Mouse (Mus musculus): ENCODE measurements around the gene Lpp. TPM values are rescaled to one million over a fixed set of nuclear protein-coding genes. Genes with fewer than 3 reads are reported as not detected.

Gene Lpp
- polyA plus RNA-seq, 1 experiment, result 176 TPM

DNA sequence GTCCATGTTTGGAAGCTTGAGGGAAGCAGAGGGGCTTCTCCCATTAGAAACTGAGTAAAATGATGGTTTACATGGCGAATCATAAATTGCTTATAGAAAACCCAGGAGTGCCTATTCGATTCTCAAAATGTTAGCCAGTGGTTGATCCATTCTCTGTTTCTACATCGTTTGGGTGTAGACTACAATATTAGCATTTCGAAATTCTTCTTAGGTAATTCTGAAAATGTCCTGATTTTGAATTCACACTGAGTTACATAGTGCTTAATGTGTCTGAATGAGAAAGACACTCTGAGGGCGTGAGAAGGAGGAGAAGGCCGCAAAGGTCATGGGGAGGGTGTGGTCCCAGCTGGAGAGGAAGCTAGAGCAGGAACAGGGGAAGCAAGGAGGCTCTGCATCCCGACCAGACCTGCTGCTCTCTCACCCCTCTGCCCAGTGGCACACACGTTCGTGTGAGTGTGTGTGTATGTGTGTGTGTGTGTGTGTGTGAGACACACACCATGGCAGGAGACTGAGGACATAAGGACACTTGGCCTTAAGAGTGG lies 124.3 kb downstream of the Lpp start:
- Histone ChIP-seq H3K27me3 (ENCODE audit: control insufficient read depth, insufficient read depth, low read length) (no peaks in the 10 kb centered on the region), H3K4me3 (ENCODE audit: control insufficient read depth, low read depth, low read length) (no peak overlapping the region), H3K27ac (ENCODE audit: control insufficient read depth, insufficient read depth, low read depth, low read length) (no peak overlapping the region), H3K36me3 (ENCODE audit: control insufficient read depth, insufficient read depth, low read length) (no peaks in the 10 kb centered on the region), H3K4me1 (ENCODE audit: control insufficient read depth, insufficient read depth, low read length) (no peaks in the 10 kb centered on the region; the same call in 1 of the 2 replicates)
- TF ChIP-seq CTCF (IDR thresholded peaks at IDR 0.05; ENCODE audit: control insufficient read depth, insufficient read depth, insufficient replicate concordance, low read depth, low read length), result no peak
- no peak for TF ChIP-seq POLR2A (IDR thresholded peaks at IDR 0.05; ENCODE audit: control insufficient read depth, low read depth, low read length)

DNA sequence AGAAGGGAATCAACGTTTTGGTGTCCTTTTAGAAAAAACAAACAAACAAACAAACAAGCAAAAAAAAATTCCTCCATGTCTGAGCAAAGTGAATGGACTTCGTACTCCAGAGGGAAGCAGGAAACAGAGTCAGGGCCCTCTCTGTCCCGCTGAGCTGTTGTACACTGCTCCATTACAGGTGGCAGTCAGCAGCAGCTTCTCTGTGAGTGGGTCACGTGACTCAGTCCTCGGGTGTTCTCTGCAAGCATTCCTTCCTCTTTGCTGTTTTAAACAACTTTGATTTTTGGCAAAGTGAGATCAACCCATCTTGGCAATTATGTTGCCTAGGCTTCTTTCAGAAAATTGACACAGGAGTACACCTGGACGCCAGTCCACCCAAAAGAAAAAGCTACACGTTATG lies 125.5 kb downstream of the Lpp start:
- TF ChIP-seq POLR2A (IDR thresholded peaks at IDR 0.05; ENCODE audit: control insufficient read depth, low read depth, low read length) (no peak), CTCF (IDR thresholded peaks at IDR 0.05; ENCODE audit: control insufficient read depth, insufficient read depth, insufficient replicate concordance, low read depth, low read length) (no peak)
- Histone ChIP-seq H3K27me3 (ENCODE audit: control insufficient read depth, insufficient read depth, low read length) (no peaks in the 10 kb centered on the region), H3K4me1 (ENCODE audit: control insufficient read depth, insufficient read depth, low read length) (no peaks in the 10 kb centered on the region; the same call in 1 of the 2 replicates), H3K27ac (ENCODE audit: control insufficient read depth, insufficient read depth, low read depth, low read length) (no peak overlapping the region), H3K36me3 (ENCODE audit: control insufficient read depth, insufficient read depth, low read length) (no peaks in the 10 kb centered on the region), H3K4me3 (ENCODE audit: control insufficient read depth, low read depth, low read length) (no peak overlapping the region)

DNA sequence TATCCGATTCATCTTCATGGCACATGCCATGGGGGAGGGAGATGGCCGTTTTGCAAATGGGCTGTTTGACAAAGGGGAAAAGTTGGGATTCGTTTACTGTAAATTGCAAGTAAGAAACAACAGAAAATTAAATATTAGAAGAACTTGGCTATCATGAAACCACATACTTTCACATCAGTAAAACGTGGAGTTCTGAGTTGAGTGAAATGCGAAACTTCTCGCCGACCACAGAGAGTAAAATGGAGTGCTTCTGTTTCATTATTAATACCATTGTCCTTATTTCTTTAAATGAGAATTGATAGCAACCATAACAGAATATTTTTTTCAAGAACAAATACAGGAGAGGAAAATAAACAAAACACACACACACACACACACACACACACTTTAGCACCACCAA lies 133.9 kb downstream of the Lpp start:
- Histone ChIP-seq H3K27ac (ENCODE audit: control insufficient read depth, insufficient read depth, low read depth, low read length) (no peak overlapping the region), H3K4me1 (ENCODE audit: control insufficient read depth, insufficient read depth, low read length) (no peaks in the 10 kb centered on the region), H3K4me3 (ENCODE audit: control insufficient read depth, low read depth, low read length) (no peak overlapping the region), H3K36me3 (ENCODE audit: control insufficient read depth, insufficient read depth, low read length) (no peaks in the 10 kb centered on the region), H3K27me3 (ENCODE audit: control insufficient read depth, insufficient read depth, low read length) (no peaks in the 10 kb centered on the region)
- no peak for TF ChIP-seq POLR2A (IDR thresholded peaks at IDR 0.05; ENCODE audit: control insufficient read depth, low read depth, low read length)
- no peak for TF ChIP-seq CTCF (IDR thresholded peaks at IDR 0.05; ENCODE audit: control insufficient read depth, insufficient read depth, insufficient replicate concordance, low read depth, low read length)

DNA sequence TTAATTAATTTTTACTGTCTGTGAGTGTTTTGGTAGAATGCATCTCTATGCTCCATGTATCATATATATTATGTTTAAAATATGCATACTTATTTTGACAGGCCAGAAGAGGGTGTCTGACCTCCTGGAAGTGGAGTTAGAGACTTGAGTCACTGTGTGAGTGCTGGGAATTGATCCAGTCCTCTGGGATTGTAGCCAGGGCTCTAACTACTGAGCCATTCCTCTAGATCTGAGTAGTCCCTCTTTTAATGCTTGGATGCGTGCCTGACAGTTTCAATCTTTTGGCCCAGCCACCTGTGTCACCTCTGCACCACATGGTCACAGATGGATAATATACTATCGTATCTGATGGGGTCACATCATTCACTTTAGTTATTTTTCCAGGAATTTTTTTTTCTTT lies 138.4 kb downstream of the Lpp start:
- Histone ChIP-seq H3K4me3 (ENCODE audit: control insufficient read depth, low read depth, low read length) (no peak overlapping the region), H3K4me1 (ENCODE audit: control insufficient read depth, insufficient read depth, low read length) (no peaks in the 10 kb centered on the region), H3K36me3 (ENCODE audit: control insufficient read depth, insufficient read depth, low read length) (no peaks in the 10 kb centered on the region), H3K27me3 (ENCODE audit: control insufficient read depth, insufficient read depth, low read length) (no peaks in the 10 kb centered on the region), H3K27ac (ENCODE audit: control insufficient read depth, insufficient read depth, low read depth, low read length) (no peak overlapping the region)
- TF ChIP-seq CTCF (IDR thresholded peaks at IDR 0.05; ENCODE audit: control insufficient read depth, insufficient read depth, insufficient replicate concordance, low read depth, low read length), result no peak

DNA sequence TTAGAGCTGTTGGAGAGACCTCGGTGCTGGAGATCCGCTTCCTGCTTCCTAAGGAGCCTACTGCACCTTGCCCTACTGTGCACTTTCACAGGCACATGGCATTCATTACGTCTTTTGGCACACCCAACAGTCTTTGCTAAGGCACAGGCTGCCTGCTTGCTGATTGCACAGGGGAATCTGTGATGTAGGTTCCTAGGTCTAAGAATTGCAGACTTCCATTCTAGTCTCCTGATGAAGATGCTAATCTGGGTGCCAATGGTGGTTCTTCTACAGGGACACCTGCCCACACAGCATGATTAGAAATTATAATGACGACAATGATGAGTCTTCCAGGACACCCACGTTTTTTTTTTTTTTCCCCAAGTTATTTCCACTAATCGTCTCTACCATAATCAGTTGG lies 141.9 kb downstream of the Lpp start:
- no peak overlapping the region for H3K4me3 ChIP-seq (ENCODE audit: control insufficient read depth, low read depth, low read length)
- H3K36me3 ChIP-seq (ENCODE audit: control insufficient read depth, insufficient read depth, low read length), result no peaks in the 10 kb centered on the region
- no peaks in the 10 kb centered on the region for H3K27me3 ChIP-seq (ENCODE audit: control insufficient read depth, insufficient read depth, low read length)
- H3K27ac ChIP-seq (ENCODE audit: control insufficient read depth, insufficient read depth, low read depth, low read length), result no peak overlapping the region
- H3K4me1 ChIP-seq (ENCODE audit: control insufficient read depth, insufficient read depth, low read length), result no peaks in the 10 kb centered on the region
- no peak for TF ChIP-seq CTCF (IDR thresholded peaks at IDR 0.05; ENCODE audit: control insufficient read depth, insufficient read depth, insufficient replicate concordance, low read depth, low read length)
- no peak for TF ChIP-seq POLR2A (IDR thresholded peaks at IDR 0.05; ENCODE audit: control insufficient read depth, low read depth, low read length)

DNA sequence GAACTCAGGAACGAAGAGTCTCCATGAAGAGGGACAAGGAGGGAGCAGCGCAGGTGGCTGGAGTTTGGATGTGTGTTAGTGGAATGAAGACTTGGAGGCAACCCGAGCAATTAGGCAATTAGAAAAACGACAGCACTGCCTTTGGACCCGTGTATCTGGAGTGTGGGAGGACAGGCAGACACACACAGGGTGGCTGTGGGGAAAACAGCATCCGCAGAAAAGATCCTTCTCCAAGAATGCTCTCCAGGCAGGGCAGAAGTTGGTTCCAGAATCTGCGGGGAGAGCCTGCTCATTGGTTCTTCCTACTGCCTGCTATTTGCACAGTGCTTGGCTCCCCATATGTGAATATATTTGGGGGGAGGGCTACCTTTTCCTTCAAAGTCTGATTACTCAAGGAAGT lies 143.0 kb downstream of the Lpp start:
- Histone ChIP-seq H3K27me3 (ENCODE audit: control insufficient read depth, insufficient read depth, low read length) (no peaks in the 10 kb centered on the region), H3K27ac (ENCODE audit: control insufficient read depth, insufficient read depth, low read depth, low read length) (no peak overlapping the region), H3K4me1 (ENCODE audit: control insufficient read depth, insufficient read depth, low read length) (no peaks in the 10 kb centered on the region), H3K36me3 (ENCODE audit: control insufficient read depth, insufficient read depth, low read length) (no peaks in the 10 kb centered on the region), H3K4me3 (ENCODE audit: control insufficient read depth, low read depth, low read length) (no peak overlapping the region)
- TF ChIP-seq CTCF (IDR thresholded peaks at IDR 0.05; ENCODE audit: control insufficient read depth, insufficient read depth, insufficient replicate concordance, low read depth, low read length) (no peak), POLR2A (IDR thresholded peaks at IDR 0.05; ENCODE audit: control insufficient read depth, low read depth, low read length) (no peak)

DNA sequence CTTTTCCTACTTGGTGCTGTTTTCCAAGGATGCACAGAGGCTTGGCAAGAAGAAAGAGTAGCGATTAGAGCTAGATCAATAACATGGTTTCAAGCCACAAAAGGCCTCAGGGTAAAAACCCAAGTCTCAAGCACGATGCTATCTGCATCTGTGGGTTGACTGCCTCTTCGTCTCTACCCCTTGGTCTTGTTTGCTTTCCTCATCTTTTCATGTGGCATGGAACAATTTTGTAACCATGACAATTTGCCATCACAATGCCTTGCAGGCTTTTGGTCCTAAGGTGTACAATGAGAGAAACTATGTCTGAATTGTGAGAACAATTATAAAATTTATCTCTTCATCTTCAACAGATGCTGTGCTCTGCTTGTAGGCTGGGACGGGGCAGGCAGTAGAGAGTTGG lies 145.7 kb downstream of the Lpp start:
- H3K27ac ChIP-seq (ENCODE audit: control insufficient read depth, insufficient read depth, low read depth, low read length), result no peak overlapping the region
- no peak overlapping the region for H3K4me3 ChIP-seq (ENCODE audit: control insufficient read depth, low read depth, low read length)
- no peaks in the 10 kb centered on the region for H3K27me3 ChIP-seq (ENCODE audit: control insufficient read depth, insufficient read depth, low read length)
- no peak for TF ChIP-seq POLR2A (IDR thresholded peaks at IDR 0.05; ENCODE audit: control insufficient read depth, low read depth, low read length)
- no peak for TF ChIP-seq CTCF (IDR thresholded peaks at IDR 0.05; ENCODE audit: control insufficient read depth, insufficient read depth, insufficient replicate concordance, low read depth, low read length)
- H3K36me3 ChIP-seq (ENCODE audit: control insufficient read depth, insufficient read depth, low read length), result no peaks in the 10 kb centered on the region
- no peaks in the 10 kb centered on the region for H3K4me1 ChIP-seq (ENCODE audit: control insufficient read depth, insufficient read depth, low read length)

DNA sequence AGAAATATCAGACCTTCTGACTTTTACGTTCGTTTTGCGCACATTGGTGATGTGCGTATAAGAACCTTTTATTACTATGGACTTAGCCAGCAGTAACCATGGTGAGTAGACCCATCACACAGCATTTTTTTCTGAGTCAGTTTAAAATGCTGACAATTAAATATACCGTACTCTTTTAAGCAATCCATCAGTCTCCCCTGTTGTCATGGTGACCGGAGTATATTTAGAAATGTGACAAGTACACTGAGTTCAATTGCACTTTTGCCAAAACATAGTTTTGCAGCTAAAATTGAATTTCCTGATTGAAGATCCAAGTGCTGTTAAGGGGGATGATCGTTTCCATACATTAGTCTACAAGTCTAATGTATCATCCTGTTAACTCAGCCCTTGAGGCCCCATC lies 149.6 kb downstream of the Lpp start:
- H3K4me3 ChIP-seq (ENCODE audit: control insufficient read depth, low read depth, low read length), result no peak overlapping the region
- no peaks in the 10 kb centered on the region for H3K4me1 ChIP-seq (ENCODE audit: control insufficient read depth, insufficient read depth, low read length)
- TF ChIP-seq POLR2A (IDR thresholded peaks at IDR 0.05; ENCODE audit: control insufficient read depth, low read depth, low read length), result no peak
- TF ChIP-seq CTCF (IDR thresholded peaks at IDR 0.05; ENCODE audit: control insufficient read depth, insufficient read depth, insufficient replicate concordance, low read depth, low read length), result no peak
- no peaks in the 10 kb centered on the region for H3K36me3 ChIP-seq (ENCODE audit: control insufficient read depth, insufficient read depth, low read length)
- H3K27me3 ChIP-seq (ENCODE audit: control insufficient read depth, insufficient read depth, low read length), result no peaks in the 10 kb centered on the region
- no peak overlapping the region for H3K27ac ChIP-seq (ENCODE audit: control insufficient read depth, insufficient read depth, low read depth, low read length)

Data from testis, adult 2 months (tissue).